Mouse (Mus musculus) induced T-regulatory cell, adult 2 months (primary cell): ENCODE data around the gene Zfy1.
"Not testable (repeated sequence)": the region's sequence is repeated elsewhere in the genome, so short reads cannot be mapped to it uniquely, and the experiment has no call there.

Experiments
- DNase-seq: peaks from one replicate; pipeline ENCODE4 v3.0.0-alpha.2; 2012; ENCODE audit warnings: low read depth

Gene Zfy1

GRCm38 (mm10) chrY:797309-797708 is at the start of gene Zfy1:
Gene Zfy1 (minus strand): TSS chrY:797409.
- not testable (repeated sequence) for DNase-seq

DNA sequence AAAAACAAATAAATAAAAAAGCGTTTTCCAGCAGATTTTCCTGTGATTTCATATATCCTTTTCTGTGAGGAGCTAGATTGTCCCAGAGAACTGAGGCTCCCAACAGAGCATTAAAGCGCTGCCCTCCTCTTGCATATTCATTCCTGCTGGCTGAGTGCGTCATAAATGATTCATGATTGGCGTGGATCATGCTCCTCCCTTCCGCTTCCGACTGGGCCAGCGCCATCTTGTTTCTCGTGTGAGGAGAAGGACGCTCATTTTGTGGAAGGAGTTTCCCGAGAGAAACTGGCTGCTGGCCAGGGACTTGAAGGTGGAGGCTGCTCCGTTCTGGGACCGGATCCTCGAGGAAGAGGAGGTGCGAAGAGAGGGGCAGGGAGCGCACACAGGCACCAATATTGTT is 21.2 kb upstream of the Zfy1 start, which contains the start of gene Uba1y:
TSS of gene Uba1y (plus strand) at position 254 of the 400 bp plus-strand sequence.
- no peak for DNase-seq

DNA sequence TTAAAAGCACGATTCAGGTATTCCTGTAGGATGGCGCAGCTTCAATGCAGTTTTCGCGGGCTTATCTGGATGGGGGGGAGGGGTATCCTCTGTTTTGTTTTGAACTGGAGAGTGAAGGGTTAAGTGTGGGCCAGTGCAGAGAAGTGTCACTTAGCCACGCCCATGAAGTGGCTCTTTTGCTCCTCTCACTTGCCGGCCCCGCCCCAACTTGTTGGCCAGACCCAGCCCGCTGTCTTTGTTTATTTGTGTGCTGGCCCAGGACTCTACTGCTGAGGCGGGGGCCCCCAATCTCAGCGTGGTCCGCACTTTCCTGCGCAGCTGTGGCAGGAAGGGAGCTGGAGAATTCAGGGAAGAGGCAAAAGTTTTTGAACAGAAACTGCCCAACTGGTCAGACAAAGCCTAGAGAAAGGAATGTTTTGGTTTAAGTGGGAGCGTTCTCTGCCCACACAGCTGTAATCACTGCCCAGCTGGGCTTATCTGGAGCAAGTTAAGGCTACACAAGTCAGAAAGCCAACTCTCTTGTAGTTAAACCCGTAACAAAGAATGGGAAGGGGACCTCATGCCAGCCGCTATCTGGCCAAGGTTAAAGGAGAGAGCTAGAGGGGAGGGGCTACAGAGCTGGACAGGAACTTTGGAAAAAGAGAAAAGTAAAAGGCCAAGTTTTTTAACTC is 11.9 kb upstream of the Zfy1 start:
- no peak for DNase-seq
